Mouse (Mus musculus): ENCODE data around the gene Vmn2r29.
A peak's percentile ranks its signal among the peaks of the same experiment; 100 is the strongest.
"Not testable (repeated sequence)": the region's sequence is repeated elsewhere in the genome, so short reads cannot be mapped to it uniquely, and the experiment has no call there.

Gene Vmn2r29

GRCm38 (mm10) chr7:7247228-7247627 lies at the start of gene Vmn2r29:
Gene Vmn2r29, minus strand, starts transcription at chr7:7247328.
- DNase-seq (ENCODE audit: low read depth): not testable (repeated sequence)

GRCm38 (mm10) chr7:7295595-7295994 lies 48.5 kb upstream of the Vmn2r29 start:
- DNase-seq (ENCODE audit: low read depth): peak; percentile 71

GRCm38 (mm10) chr7:7281383-7281782 lies 34.3 kb upstream of the Vmn2r29 start:
- peak; percentile 1 for DNase-seq (ENCODE audit: low read depth)

GRCm38 (mm10) chr7:7277966-7278567 lies 30.9 kb upstream of the Vmn2r29 start, which contains the start of gene Gm45844:
Gene Gm45844, minus strand, starts transcription at chr7:7278289.
- DNase-seq (ENCODE audit: low read depth): peak; percentile 84

GRCm38 (mm10) chr7:7277556-7277955 lies 30.4 kb upstream of the Vmn2r29 start:
- peak; percentile 51 for DNase-seq (ENCODE audit: low read depth)

- not testable (repeated sequence) for DNase-seq (ENCODE audit: low read depth)
These were observed 37.6 kb downstream of the Vmn2r29 start, which contains the start of gene Zfp772 for GRCm38 (mm10) chr7:7209313-7210151. Gene Zfp772, minus strand, starts transcription at chr7:7209998.

GRCm38 (mm10) chr7:7188191-7188942 lies 58.8 kb downstream of the Vmn2r29 start:
- DNase-seq (ENCODE audit: low read depth): peak; percentile 75

GRCm38 (mm10) chr7:7187417-7188190 lies 59.5 kb downstream of the Vmn2r29 start:
- peak; percentile 3 for DNase-seq (ENCODE audit: low read depth)

GRCm38 (mm10) chr7:7185897-7186296 lies 61.2 kb downstream of the Vmn2r29 start:
- no peak for DNase-seq (ENCODE audit: low read depth)

All from NIH3T3 (cell line).